Mouse (Mus musculus) heart, adult 2 months (tissue): Measurements from ENCODE around the gene Nrp2.

Experiments
- EP300 ChIP-seq: fragments of 200-500 bp; IDR thresholded peaks from 2 replicates; pipeline ENCODE4 v1.6.1; 2011; ENCODE audit warnings: low read depth, low read length, control low read depth; ENCODE audit not compliant: insufficient read depth
- POLR2A ChIP-seq: fragments of 200-500 bp; IDR thresholded peaks from 2 replicates; pipeline ENCODE4 v1.6.1; 2011; ENCODE audit warnings: mild to moderate bottlenecking, low read depth, low read length, control low read depth; ENCODE audit not compliant: insufficient read depth

DNA sequence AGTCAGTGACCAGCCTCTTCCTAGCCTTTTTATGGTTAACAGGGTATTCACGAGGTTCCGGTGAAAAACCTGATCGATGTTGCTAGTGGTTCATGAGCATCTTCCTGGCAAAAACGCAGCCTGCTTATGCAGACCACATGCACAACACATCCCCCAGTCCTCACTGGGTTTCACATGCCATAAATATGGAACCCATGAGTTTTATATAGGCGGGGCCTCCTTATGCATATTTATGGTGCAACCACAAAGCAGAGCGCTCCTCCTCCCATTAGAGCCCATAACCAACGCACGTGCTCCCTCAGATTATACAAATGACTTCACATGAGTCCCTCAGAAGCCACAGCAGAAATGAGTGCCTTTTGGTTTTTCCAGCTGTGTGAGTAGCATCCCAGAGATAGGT lies 49.0 kb downstream of the Nrp2 start:
- no peak for TF ChIP-seq POLR2A
- TF ChIP-seq EP300 = no peak
